Mouse (Mus musculus) fibroblast of lung, adult 2 months (primary cell): ENCODE results near the gene Fbxl22.

Source experiments
- DNase-seq: peaks from one replicate; pipeline ENCODE4 v3.0.0-alpha.2; 2011; ENCODE audit warnings: low read depth

Fbxl22 gene

GRCm38 (mm10) chr9:66514256-66514770 lies at the start of gene Fbxl22:
Gene Fbxl22, minus strand, starts transcription at chr9:66514593.
- no peak for DNase-seq

- no peak for DNase-seq
Observed at GRCm38 (mm10) chr9:66562215-66562614, 47.8 kb upstream of the Fbxl22 start.

GRCm38 (mm10) chr9:66561496-66561895 lies 47.1 kb upstream of the Fbxl22 start:
- DNase-seq = no peak

GRCm38 (mm10) chr9:66560728-66561127 lies 46.3 kb upstream of the Fbxl22 start:
- no peak for DNase-seq

- no peak for DNase-seq
Observed at GRCm38 (mm10) chr9:66560295-66560694, 45.9 kb upstream of the Fbxl22 start.

GRCm38 (mm10) chr9:66558971-66559370 lies 44.6 kb upstream of the Fbxl22 start:
- DNase-seq = no peak

GRCm38 (mm10) chr9:66542785-66543184 lies 28.4 kb upstream of the Fbxl22 start:
- DNase-seq = no peak

- no peak for DNase-seq
Observed at GRCm38 (mm10) chr9:66521595-66521994, 7.2 kb upstream of the Fbxl22 start.

- no peak for DNase-seq
Observed at GRCm38 (mm10) chr9:66520299-66520698, 5.9 kb upstream of the Fbxl22 start.

- DNase-seq = no peak
Observed at GRCm38 (mm10) chr9:66518901-66519300, 4.5 kb upstream of the Fbxl22 start.

GRCm38 (mm10) chr9:66518251-66518650 lies 3.9 kb upstream of the Fbxl22 start:
- no peak for DNase-seq

- DNase-seq = no peak
Observed at GRCm38 (mm10) chr9:66517746-66518145, 3.4 kb upstream of the Fbxl22 start.

GRCm38 (mm10) chr9:66516296-66516940 lies 2.0 kb upstream of the Fbxl22 start:
- DNase-seq = peak; percentile 85

GRCm38 (mm10) chr9:66515680-66516210 lies 1.4 kb upstream of the Fbxl22 start:
- no peak for DNase-seq

- DNase-seq = no peak
Observed at GRCm38 (mm10) chr9:66515115-66515514, 722 bp upstream of the Fbxl22 start.

GRCm38 (mm10) chr9:66513661-66514255 lies 635 bp downstream of the Fbxl22 start:
- DNase-seq = no peak

GRCm38 (mm10) chr9:66513150-66513549 lies 1.2 kb downstream of the Fbxl22 start:
- DNase-seq = no peak

GRCm38 (mm10) chr9:66512351-66512671 lies 2.1 kb downstream of the Fbxl22 start:
- DNase-seq = no peak

- DNase-seq = peak; percentile 87
Observed at GRCm38 (mm10) chr9:66511580-66512350, 2.6 kb downstream of the Fbxl22 start.

GRCm38 (mm10) chr9:66510944-66511343 lies 3.4 kb downstream of the Fbxl22 start:
- DNase-seq = no peak

- DNase-seq = no peak
Observed at GRCm38 (mm10) chr9:66510351-66510841, 4.0 kb downstream of the Fbxl22 start.

GRCm38 (mm10) chr9:66508890-66509399 lies 5.4 kb downstream of the Fbxl22 start:
- DNase-seq = no peak
